ENCODE assay signal across 9 mouse cellular contexts in genomic region chr9:61372976-61373633, GRCm38 (mm10). TPM values are rescaled to one million over a fixed set of nuclear protein-coding genes. Genes with fewer than 3 reads are reported as not detected.
DNase-seq lines count a peak whose midpoint lies in the region; ATAC-seq and TF ChIP-seq lines count a peak whose summit lies in the region.
"Had no signal": no experiment of that assay in that cellular context is flagged by ENCODE, and none has a peak within 500 bp of the region (broad histone marks: within the 10 kb centered on the region; RNA-seq: fewer than 3 reads in every experiment).

No protein-coding gene starts in this region.

- TF ChIP-seq POLR2A in myocyte (IDR thresholded peaks at IDR 0.05; ENCODE audit: insufficient read length, low read depth): peak; percentile 18
- TF ChIP-seq POLR2A in testis, adult 2 months (IDR thresholded peaks at IDR 0.05; ENCODE audit: control insufficient read depth, low read depth, low read length): no peak

- no peaks in the 10 kb centered on the region for H3K9me3 ChIP-seq in heart, embryonic 16.5 days (replicated peaks; ENCODE audit: control insufficient read depth, low read length)
- no peaks in the 10 kb centered on the region for H3K9me3 ChIP-seq in limb, embryonic 10.5 days (replicated peaks)

- H3K27ac ChIP-seq in heart, embryonic 16.5 days (ENCODE audit: low read length): peak overlapping the region; percentile 85
- H3K27ac ChIP-seq in limb, embryonic 10.5 days: peak overlapping the region; percentile 99
- peak overlapping the region; percentile 93 for H3K27ac ChIP-seq in testis, adult 2 months (ENCODE audit: control insufficient read depth, insufficient read depth, low read depth, low read length)

- DNase-seq in frontal cortex, postnatal 10 days (ENCODE audit: low spot score in 2 of 2): peak; percentile 47 to 58
- DNase-seq in Muller cell, postnatal 12 days (ENCODE audit: inconsistent ontology term): peak; percentile 69
- peak; percentile 80 for DNase-seq in embryo, embryonic 11 days
- DNase-seq in limb, embryonic 10.5 days (ENCODE audit: low spot score): peak; percentile 80

- peak overlapping the region; percentile 77 for H3K4me3 ChIP-seq in heart, embryonic 16.5 days (ENCODE audit: low read length)
- H3K4me3 ChIP-seq in limb, embryonic 10.5 days: peak overlapping the region; percentile 96
- peak overlapping the region; percentile 94 for H3K4me3 ChIP-seq in myocyte
- peak overlapping the region; percentile 97 for H3K4me3 ChIP-seq in testis, adult 2 months (ENCODE audit: control insufficient read depth, low read depth, low read length)

- ATAC-seq in frontal cortex, adult (ENCODE audit: low TSS enrichment): no peak
- no peak for ATAC-seq in heart, embryonic 16.5 days (replicated peaks; ENCODE audit: extremely low read depth, insufficient read depth, low FRiP score)
- ATAC-seq: Patski had no signal

- H3ac ChIP-seq in myocyte (ENCODE audit: control insufficient read depth, insufficient read length): peak overlapping the region; percentile 86

- peaks cover 38% of the 10 kb centered on the region for H3K27me3 ChIP-seq in heart, embryonic 16.5 days (ENCODE audit: control insufficient read depth, insufficient read depth, low read length)
- H3K27me3 ChIP-seq in limb, embryonic 10.5 days (ENCODE audit: low read depth, poor library complexity, severe bottlenecking): no peaks in the 10 kb centered on the region
- no peaks in the 10 kb centered on the region for H3K27me3 ChIP-seq in myocyte (ENCODE audit: control insufficient read depth, insufficient read depth, insufficient read length)
- H3K27me3 ChIP-seq in testis, adult 2 months (ENCODE audit: control insufficient read depth, insufficient read depth, low read length): peaks cover 14% of the 10 kb centered on the region
- H3K27me3 ChIP-seq: Patski had no signal

- H3K9ac ChIP-seq in heart, embryonic 16.5 days (ENCODE audit: low read length): peak overlapping the region; percentile 90

- no peaks in the 10 kb centered on the region for H3K36me3 ChIP-seq in heart, embryonic 16.5 days (ENCODE audit: control insufficient read depth, insufficient read depth)
- peaks cover 37% of the 10 kb centered on the region for H3K36me3 ChIP-seq in limb, embryonic 10.5 days
- H3K36me3 ChIP-seq in myocyte (ENCODE audit: control insufficient read depth, insufficient read depth): peaks cover 4% of the 10 kb centered on the region
- H3K36me3 ChIP-seq in testis, adult 2 months (ENCODE audit: control insufficient read depth, insufficient read depth, low read length): no peaks in the 10 kb centered on the region

- no peak for TF ChIP-seq CTCF in testis, adult 2 months (IDR thresholded peaks at IDR 0.05; ENCODE audit: control insufficient read depth, insufficient read depth, insufficient replicate concordance, low read depth, low read length)

- H3K79me2 ChIP-seq in myocyte (ENCODE audit: control insufficient read depth, insufficient read depth): peaks cover 50% of the 10 kb centered on the region

- WGBS in heart, embryonic 16.5 days: under 1% methylated on average over 62 of the region's 66 CpGs
- under 1% methylated on average over 66 of the region's 66 CpGs for whole genome bisulfite sequencing in limb, embryonic 10.5 days

- peak overlapping the region; percentile 91 for H3K4me2 ChIP-seq in heart, embryonic 16.5 days (ENCODE audit: low read depth, low read length)
- peak overlapping the region; percentile 50 for H3K4me2 ChIP-seq in myocyte (ENCODE audit: low read depth)

- peaks cover 51% of the 10 kb centered on the region for H3K4me1 ChIP-seq in heart, embryonic 16.5 days (ENCODE audit: control insufficient read depth, insufficient read depth, low read length)
- peaks cover 72% of the 10 kb centered on the region for H3K4me1 ChIP-seq in limb, embryonic 10.5 days
- H3K4me1 ChIP-seq in testis, adult 2 months (ENCODE audit: control insufficient read depth, insufficient read depth, low read length): peaks cover 29% of the 10 kb centered on the region

TF ChIP-seq in myocyte, 11 proteins besides CTCF, POLR2A, EP300 and RAD21:
- TF ChIP-seq USF1 (IDR thresholded peaks at IDR 0.05; ENCODE audit: low read depth): no peak
- TF ChIP-seq CEBPB (IDR thresholded peaks at IDR 0.05; ENCODE audit: insufficient read depth, poor library complexity, severe bottlenecking): no peak
- TF ChIP-seq REST (IDR thresholded peaks at IDR 0.05; ENCODE audit: insufficient read depth, insufficient read length): no peak
- TF ChIP-seq SRF (IDR thresholded peaks at IDR 0.05; ENCODE audit: control insufficient read depth, insufficient read length, low read depth): no peak
- TF ChIP-seq MYOD1 (IDR thresholded peaks at IDR 0.05; ENCODE audit: control insufficient read depth in 1 of 3, insufficient read length in 2 of 3, low read depth in 2 of 3): no peak
- TF ChIP-seq MYOG (IDR thresholded peaks at IDR 0.05; ENCODE audit: control insufficient read depth in 1 of 3, insufficient read depth in 1 of 3, insufficient read length in 2 of 3, low read depth in 2 of 3): no peak
TF ChIP-seq in myocyte: peak in this region for 0.

RNA-seq across cellular contexts. Expression of gene Tle3, which starts 0.9 kb away (rescaled TPM):
- 9.8 and 10.8 TPM in 2 replicates for polyA plus RNA-seq in heart, embryonic 16.5 days (2015; fragmentation: Nextera tagmentation; extraction: Ambion mirVana)
- polyA plus RNA-seq in limb, embryonic 10.5 days (2016; fragmentation: Nextera tagmentation; extraction: Ambion mirVana): 53.4 and 55.7 TPM in 2 replicates
- polyA plus RNA-seq in myocyte (2012; fragmentation: generic; extraction: Trizol): 62.1 TPM
- 153 and 176 TPM in 2 replicates for polyA plus RNA-seq in testis, adult 2 months (2012; rRNA removed)
